Mouse (Mus musculus): ENCODE measurements around the gene Nfkbia. TPM values are rescaled to one million over a fixed set of nuclear protein-coding genes. Genes with fewer than 3 reads are reported as not detected.

The Nfkbia gene
- polyA plus RNA-seq, 1 experiment from 2014 or later = 15.0 TPM

- Histone ChIP-seq H3K4me3 (replicated peaks) (no peak overlapping the region), H3K9me3 (replicated peaks) (no peaks in the 10 kb centered on the region), H3K36me3 (no peaks in the 10 kb centered on the region), H3K4me2 (no peak overlapping the region), H3K27me3 (no peaks in the 10 kb centered on the region), H3K27ac (no peak overlapping the region; the same call in 1 of the 2 replicates), H3K4me1 (replicated peaks) (peaks cover 17% of the 10 kb centered on the region), H3K9ac (no peak overlapping the region)
- 0 out of 2 replicates have a peak, but pooled peaks have one; percentile 10 for ATAC-seq (ENCODE audit: low read depth)
- WGBS (ENCODE audit: insufficient replicate concordance) = 62% methylated on average over 13 of the region's 13 CpGs
- DNase-seq = no peak
Observed at GRCm38 (mm10) chr12:55474209-55474583, 18.3 kb downstream of the Nfkbia start.

DNA sequence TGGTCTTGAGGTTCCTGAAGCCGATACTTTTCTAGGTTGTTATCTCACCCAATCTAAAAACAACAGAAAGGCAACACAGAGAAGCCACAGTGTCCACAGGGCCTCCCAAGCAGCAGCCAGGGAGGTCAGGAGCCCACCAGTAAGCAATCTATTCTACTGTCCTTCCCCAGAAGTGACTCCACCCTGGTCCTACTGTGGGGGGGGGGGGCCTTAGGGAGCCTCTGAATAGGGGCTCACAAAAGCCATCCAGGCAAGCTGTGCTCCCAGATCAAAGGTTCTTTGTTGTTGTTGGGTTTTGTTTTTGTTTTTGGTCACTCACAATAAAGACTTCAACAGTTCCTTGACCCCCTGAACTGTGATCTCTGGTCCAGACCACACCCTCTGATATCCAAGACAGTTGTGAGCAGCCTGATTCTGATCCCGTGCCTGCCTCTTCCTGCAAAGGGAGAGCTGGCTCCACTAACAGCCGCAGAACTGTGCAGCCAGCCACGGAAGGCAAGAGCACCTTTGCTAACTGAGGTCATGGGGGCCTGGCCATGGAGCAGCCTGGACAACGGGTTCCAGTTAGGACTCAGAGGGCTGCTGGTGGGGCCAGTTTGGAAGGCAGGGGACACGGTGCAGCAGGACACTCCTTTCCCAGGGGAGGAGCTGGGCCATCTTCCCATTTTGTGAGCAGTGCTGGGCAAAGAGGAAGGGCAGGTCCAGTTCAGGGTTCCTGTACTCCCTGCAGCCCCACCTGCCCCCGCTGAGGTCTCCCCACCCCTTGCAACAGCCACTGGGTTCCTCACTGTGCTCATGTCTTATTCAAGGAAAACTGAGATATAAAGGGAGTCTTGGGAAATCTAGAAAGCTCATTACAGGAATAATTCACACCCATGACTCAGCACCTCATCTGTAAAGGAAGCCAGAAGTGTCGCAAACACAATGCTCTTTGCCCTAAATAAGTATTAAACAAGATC is 18.9 kb downstream of the Nfkbia start:
- 21% methylated on average over 8 of the region's 8 CpGs for WGBS (ENCODE audit: insufficient replicate concordance)
- H3K4me2 ChIP-seq = no peak overlapping the region
- H3K4me3 ChIP-seq (replicated peaks) = no peak overlapping the region
- DNase-seq (no peak), ATAC-seq (ENCODE audit: low read depth) (peak; percentile 63)
- no peaks in the 10 kb centered on the region for H3K36me3 ChIP-seq
- no peak overlapping the region for H3K9ac ChIP-seq
- H3K27me3 ChIP-seq = peaks cover 5% of the 10 kb centered on the region; the same call in 1 of the 2 replicates
- H3K27ac ChIP-seq = no peak overlapping the region; the same call in 1 of the 2 replicates
- peaks cover 17% of the 10 kb centered on the region for H3K4me1 ChIP-seq (replicated peaks)
- H3K9me3 ChIP-seq (replicated peaks) = no peaks in the 10 kb centered on the region

- H3K4me3 ChIP-seq (replicated peaks) = no peak overlapping the region
- WGBS (ENCODE audit: insufficient replicate concordance) = 78% methylated on average over 9 of the region's 9 CpGs
- H3K27me3 ChIP-seq = peaks cover 20% of the 10 kb centered on the region; the same call in 1 of the 2 replicates
- no peak overlapping the region for H3K4me2 ChIP-seq
- no peak overlapping the region for H3K9ac ChIP-seq
- H3K27ac ChIP-seq = no peak overlapping the region
- H3K9me3 ChIP-seq (replicated peaks) = no peaks in the 10 kb centered on the region
- no peak for DNase-seq
- H3K4me1 ChIP-seq (replicated peaks) = peaks cover 27% of the 10 kb centered on the region
- no peak for ATAC-seq (ENCODE audit: low read depth)
- H3K36me3 ChIP-seq = no peaks in the 10 kb centered on the region
Observed at GRCm38 (mm10) chr12:55471344-55471743, 21.1 kb downstream of the Nfkbia start.

DNA sequence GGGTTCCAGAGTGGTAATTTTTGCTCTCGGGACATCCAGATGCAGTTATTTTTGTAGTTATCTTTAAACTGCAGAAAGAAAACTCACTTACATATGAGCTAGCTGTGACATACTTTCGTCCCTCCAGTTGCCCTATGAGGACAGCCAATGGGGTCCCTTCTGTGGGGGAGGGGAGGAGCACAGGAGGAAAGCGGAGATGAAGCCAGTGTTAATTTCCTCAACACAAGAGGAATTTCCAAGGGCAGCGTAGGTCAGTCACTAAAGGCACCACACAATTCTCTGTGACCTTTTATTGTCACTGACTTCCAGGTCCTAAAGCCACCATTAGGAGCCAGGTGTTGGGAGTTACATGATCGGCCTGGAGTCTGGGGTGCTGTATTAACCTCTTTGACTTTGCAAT is 22.0 kb downstream of the Nfkbia start:
- H3K4me3 ChIP-seq (replicated peaks) = no peak overlapping the region
- no peak for DNase-seq
- no peak overlapping the region for H3K9ac ChIP-seq
- H3K36me3 ChIP-seq = no peaks in the 10 kb centered on the region
- no peak for ATAC-seq (ENCODE audit: low read depth)
- peaks cover 27% of the 10 kb centered on the region for H3K4me1 ChIP-seq (replicated peaks)
- peaks cover 20% of the 10 kb centered on the region; the same call in 1 of the 2 replicates for H3K27me3 ChIP-seq
- H3K4me2 ChIP-seq = no peak overlapping the region
- no peaks in the 10 kb centered on the region for H3K9me3 ChIP-seq (replicated peaks)
- no peak overlapping the region for H3K27ac ChIP-seq
- 52% methylated on average over 5 of the region's 5 CpGs for WGBS (ENCODE audit: insufficient replicate concordance)

GRCm38 (mm10) chr12:55467331-55468180 is 24.9 kb downstream of the Nfkbia start:
- ATAC-seq (ENCODE audit: low read depth) (no peak), DNase-seq (no peak)
- 27% methylated on average over 10 of the region's 10 CpGs for WGBS (ENCODE audit: insufficient replicate concordance)

DNA sequence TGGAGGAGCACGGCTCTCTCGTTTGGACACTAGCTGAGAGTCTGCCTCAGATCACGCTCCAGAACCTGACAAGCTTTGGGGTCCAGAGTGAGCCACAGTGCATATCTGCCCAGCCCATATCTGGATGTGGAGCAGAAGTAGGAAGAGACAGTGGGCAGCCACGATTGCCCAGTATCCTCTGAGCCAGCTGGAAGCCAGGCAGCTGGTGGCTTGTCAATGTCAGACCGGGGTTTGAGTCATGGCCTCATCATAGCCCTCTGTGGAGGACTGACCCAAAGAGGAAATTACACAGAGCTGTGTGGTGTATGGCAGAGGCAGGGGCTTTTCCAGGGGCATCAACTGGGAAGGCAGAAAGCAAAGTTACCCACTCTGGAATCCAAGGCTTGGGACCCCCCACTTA is 25.6 kb downstream of the Nfkbia start:
- no peak overlapping the region for H3K9ac ChIP-seq
- H3K4me2 ChIP-seq = no peak overlapping the region
- WGBS (ENCODE audit: insufficient replicate concordance) = 34% methylated on average over 5 of the region's 5 CpGs
- no peak; the same call in 1 of the 2 replicates for ATAC-seq (ENCODE audit: low read depth)
- H3K9me3 ChIP-seq (replicated peaks) = no peaks in the 10 kb centered on the region
- H3K27ac ChIP-seq = no peak overlapping the region
- H3K4me1 ChIP-seq (replicated peaks) = peaks cover 17% of the 10 kb centered on the region; the same call in 1 of the 2 replicates
- peaks cover 20% of the 10 kb centered on the region; the same call in 1 of the 2 replicates for H3K27me3 ChIP-seq
- H3K4me3 ChIP-seq (replicated peaks) = no peak overlapping the region
- no peak for DNase-seq
- H3K36me3 ChIP-seq = no peaks in the 10 kb centered on the region

More at GRCm38 (mm10) chr12:55467331-55468180, 24.9 kb downstream of the Nfkbia start:
- Histone ChIP-seq H3K36me3 (no peaks in the 10 kb centered on the region), H3K27me3 (peaks cover 20% of the 10 kb centered on the region; the same call in 1 of the 2 replicates), H3K27ac (no peak overlapping the region), H3K4me3 (replicated peaks) (no peak overlapping the region), H3K9ac (no peak overlapping the region), H3K9me3 (replicated peaks) (no peaks in the 10 kb centered on the region), H3K4me1 (replicated peaks) (peaks cover 17% of the 10 kb centered on the region; the same call in 1 of the 2 replicates), H3K4me2 (no peak overlapping the region)

DNA sequence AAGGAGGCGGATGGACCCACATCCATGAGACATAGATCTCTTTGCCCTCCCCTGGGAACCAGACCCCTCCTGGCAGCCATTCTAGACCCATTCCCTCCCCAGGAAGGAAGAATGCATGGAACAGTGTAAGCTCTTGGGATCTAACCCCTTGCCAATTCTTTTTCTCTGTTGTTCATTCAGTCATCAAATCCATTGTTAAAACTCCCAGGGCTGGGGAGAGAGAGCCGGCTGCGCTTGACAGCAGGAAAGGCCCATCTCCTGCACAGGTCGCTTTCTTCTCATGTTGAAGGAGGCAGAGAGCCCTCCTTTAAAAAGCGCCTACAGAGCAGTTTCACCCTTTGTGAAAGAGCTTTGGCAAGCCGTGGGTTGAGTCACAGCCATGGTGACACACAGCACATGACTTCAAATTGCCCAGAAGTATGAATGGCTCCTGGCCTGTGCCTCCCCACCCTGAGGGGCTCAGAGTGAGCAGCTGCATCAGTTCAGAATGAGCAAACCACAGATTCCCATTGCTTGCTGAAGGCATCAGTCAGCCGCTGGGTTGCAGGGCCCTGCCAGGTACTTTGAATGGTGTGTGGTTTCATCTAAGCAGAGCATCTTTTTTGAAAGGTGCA is 26.3 kb downstream of the Nfkbia start:
- H3K4me2 ChIP-seq = no peak overlapping the region
- no peak overlapping the region for H3K9ac ChIP-seq
- H3K4me3 ChIP-seq (replicated peaks) = no peak overlapping the region
- WGBS (ENCODE audit: insufficient replicate concordance) = 63% methylated on average over 7 of the region's 7 CpGs
- peaks cover 17% of the 10 kb centered on the region; the same call in 1 of the 2 replicates for H3K4me1 ChIP-seq (replicated peaks)
- no peaks in the 10 kb centered on the region for H3K9me3 ChIP-seq (replicated peaks)
- no peak for DNase-seq
- H3K27me3 ChIP-seq = peaks cover 20% of the 10 kb centered on the region; the same call in 1 of the 2 replicates
- no peak overlapping the region for H3K27ac ChIP-seq
- ATAC-seq (ENCODE audit: low read depth) = no peak
- H3K36me3 ChIP-seq = no peaks in the 10 kb centered on the region

DNA sequence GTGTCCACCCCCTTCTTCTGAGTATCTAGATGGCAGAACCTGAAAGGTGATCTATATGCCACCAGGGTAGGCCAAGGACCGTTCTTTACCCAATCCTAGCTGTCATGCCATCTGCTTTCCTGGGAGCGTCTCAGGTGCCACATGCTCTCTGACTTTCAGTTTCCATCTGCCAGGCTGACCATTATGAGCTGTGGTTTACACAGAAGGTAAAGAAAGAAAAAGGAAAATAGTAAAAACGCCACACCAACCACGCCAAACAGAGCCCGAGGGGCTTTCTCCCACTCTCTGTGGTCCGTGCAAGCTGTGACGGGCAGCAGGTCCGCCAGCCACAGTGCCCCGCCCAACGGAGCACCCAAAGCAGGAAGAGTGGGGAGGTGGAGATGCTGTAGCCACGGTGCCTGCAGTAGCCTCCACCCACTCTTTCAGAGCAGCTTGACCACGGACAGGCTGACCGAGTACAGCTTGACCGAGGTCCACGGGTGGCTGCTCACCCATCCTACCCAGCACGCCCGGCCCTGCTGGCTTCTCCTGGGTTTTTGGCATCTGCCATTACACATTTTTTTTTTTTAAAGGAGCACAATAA is 27.0 kb downstream of the Nfkbia start:
- H3K4me2 ChIP-seq = 0 out of 2 replicates have a peak overlapping the region, but pooled peaks have one; percentile 6
- H3K4me1 ChIP-seq (replicated peaks) = peaks cover 17% of the 10 kb centered on the region; the same call in 1 of the 2 replicates
- H3K36me3 ChIP-seq = no peaks in the 10 kb centered on the region
- no peak overlapping the region for H3K4me3 ChIP-seq (replicated peaks)
- 49% methylated on average over 17 of the region's 17 CpGs for WGBS (ENCODE audit: insufficient replicate concordance)
- no peak overlapping the region for H3K9ac ChIP-seq
- no peak overlapping the region for H3K27ac ChIP-seq
- ATAC-seq (ENCODE audit: low read depth) (no peak), DNase-seq (no peak)
- H3K9me3 ChIP-seq (replicated peaks) = no peaks in the 10 kb centered on the region
- peaks cover 20% of the 10 kb centered on the region; the same call in 1 of the 2 replicates for H3K27me3 ChIP-seq

DNA sequence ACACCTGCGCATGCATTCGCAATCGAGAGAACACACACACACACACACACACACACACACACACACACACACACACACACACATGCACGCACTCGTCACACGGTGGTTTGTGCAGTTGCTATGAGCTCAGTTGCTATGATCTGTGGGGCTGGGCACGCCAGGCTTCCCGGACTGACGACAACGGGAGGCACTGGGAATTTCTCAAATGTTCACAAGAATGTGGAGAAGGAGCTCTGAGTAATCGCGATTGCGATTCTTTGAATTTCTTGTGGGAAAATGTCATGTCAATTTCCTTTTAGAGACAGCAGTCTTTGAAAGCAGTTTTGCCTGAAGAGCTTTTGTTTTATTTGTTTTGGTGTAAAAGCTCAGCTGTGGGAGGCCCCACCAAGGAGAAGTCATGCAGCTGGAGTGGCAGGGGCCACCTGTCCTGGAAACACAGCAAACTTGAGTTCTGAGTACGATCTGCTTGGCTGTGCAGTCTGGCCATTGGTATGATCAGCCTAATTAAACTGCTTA is 27.5 kb downstream of the Nfkbia start:
- no peak overlapping the region for H3K27ac ChIP-seq
- H3K36me3 ChIP-seq = no peaks in the 10 kb centered on the region
- ATAC-seq (ENCODE audit: low read depth) = no peak
- H3K4me1 ChIP-seq (replicated peaks) = peaks cover 17% of the 10 kb centered on the region; the same call in 1 of the 2 replicates
- H3K4me2 ChIP-seq = no peak overlapping the region
- DNase-seq = no peak
- H3K27me3 ChIP-seq = peaks cover 20% of the 10 kb centered on the region; the same call in 1 of the 2 replicates
- H3K9ac ChIP-seq = no peak overlapping the region
- H3K9me3 ChIP-seq (replicated peaks) = no peaks in the 10 kb centered on the region
- 78% methylated on average over 14 of the region's 14 CpGs for WGBS (ENCODE audit: insufficient replicate concordance)
- no peak overlapping the region for H3K4me3 ChIP-seq (replicated peaks)

All from liver, embryonic 13.5 days (tissue).